Mouse (Mus musculus) liver, postnatal 0 days (tissue): ENCODE results near the gene Hacd4. TPM values are rescaled to one million over a fixed set of nuclear protein-coding genes. Genes with fewer than 3 reads are reported as not detected.
"Not testable (repeated sequence)": the region's sequence is repeated elsewhere in the genome, so short reads cannot be mapped to it uniquely, and the experiment has no call there.

Experiments used
- ATAC-seq: fragments of 200-750 bp; cut with Nextera tagmentation; 2 replicates; pipeline ENCODE4 v1.8.0; 2017; ENCODE audit warnings: mild to moderate bottlenecking, moderate library complexity
- DNase-seq: peaks from one replicate; pipeline ENCODE4 v3.0.0-alpha.2; 2016
- H3K27ac ChIP-seq: fragments of 300-500 bp; sonication (generic); 2 replicates; pipeline ENCODE4 v1.5.1; 2014; ENCODE audit warnings: antibody characterized with exemption, moderate library complexity, mild to moderate bottlenecking, low read depth
- H3K27me3 ChIP-seq: fragments of 300-500 bp; sonication (generic); 2 replicates; pipeline ENCODE4 v1.6.1; 2014; ENCODE audit warnings: low read length, control low read depth, mixed read lengths; ENCODE audit not compliant: insufficient read depth
- H3K36me3 ChIP-seq: fragments of 300-500 bp; sonication (generic); replicated peaks from 2 replicates; pipeline ENCODE4 v1.6.1; 2014; ENCODE audit warnings: mild to moderate bottlenecking, control low read depth, low read length, moderate library complexity, mixed read lengths; ENCODE audit not compliant: insufficient read depth
- H3K4me1 ChIP-seq: fragments of 300-500 bp; sonication (generic); 2 replicates; pipeline ENCODE4 v1.6.1; 2014; ENCODE audit warnings: antibody characterized with exemption, mild to moderate bottlenecking, control low read depth; ENCODE audit not compliant: insufficient read depth
- H3K4me2 ChIP-seq: fragments of 300-500 bp; sonication (generic); 2 replicates; pipeline ENCODE4 v1.6.1; 2014; ENCODE audit warnings: low read depth, mild to moderate bottlenecking, low read length, moderate library complexity, mixed read lengths
- H3K4me3 ChIP-seq: fragments of 300-500 bp; sonication (generic); 2 replicates; pipeline ENCODE4 v1.5.1; 2014; ENCODE audit warnings: low read depth, low read length
- H3K9ac ChIP-seq: fragments of 300-500 bp; sonication (generic); replicated peaks from 2 replicates; pipeline ENCODE4 v1.6.1; 2014; ENCODE audit warnings: mild to moderate bottlenecking, moderate library complexity
- H3K9me3 ChIP-seq: fragments of 300-500 bp; sonication (generic); 2 replicates; pipeline ENCODE4 v1.6.1; 2016; ENCODE audit warnings: mild to moderate bottlenecking, control low read depth, low read length, mixed read lengths
- CTCF ChIP-seq: sonication (generic); IDR thresholded peaks from 2 replicates; pipeline ENCODE4 v1.5.1; 2016; ENCODE audit warnings: antibody characterized with exemption, low read depth
- EP300 ChIP-seq: IDR thresholded peaks from 2 replicates; pipeline ENCODE4 v1.6.1; 2016; ENCODE audit warnings: antibody characterized with exemption, low read depth, mild to moderate bottlenecking
- WGBS: fragments of 180-500 bp; shearing (Covaris S2); extraction: QIAGEN DNeasy Blood & Tissue Kit; methylation state at CpG from one replicate; pipeline ENCODE4 v1.1.7; 2014; ENCODE audit not compliant: insufficient replicate concordance; 5-methylcytosine and 5-hydroxymethylcytosine counted together
- polyA plus RNA-seq: library from polyadenylated mRNA; unstranded; fragments of >200 nt; fragmentation: Nextera tagmentation; extraction: Ambion mirVana; gene quantifications from 2 replicates; pipeline ENCODE4 v1.2.1, GENCODE M21; 2015

The Hacd4 gene
- polyA plus RNA-seq, 1 experiment from 2014 or later, result 5.3 TPM

- H3K4me1 ChIP-seq, result peaks cover 5% of the 10 kb centered on the region; the same call in 1 of the 2 replicates
- no peak overlapping the region for H3K4me2 ChIP-seq
- no peak overlapping the region for H3K27ac ChIP-seq
- DNase-seq, result no peak
- H3K4me3 ChIP-seq, result no peak overlapping the region
- TF ChIP-seq EP300 (no peak), CTCF (no peak)
- ATAC-seq, result no peak
- WGBS, result 82% methylated on average over 6 of the region's 6 CpGs
- no peaks in the 10 kb centered on the region for H3K27me3 ChIP-seq
- peaks cover 8% of the 10 kb centered on the region; the same call in 1 of the 2 replicates for H3K36me3 ChIP-seq
- no peak overlapping the region for H3K9ac ChIP-seq
- H3K9me3 ChIP-seq, result no peaks in the 10 kb centered on the region
These were observed 35.8 kb downstream of the Hacd4 start for GRCm38 (mm10) chr4:88402884-88403283.

- H3K4me1 ChIP-seq, result no peaks in the 10 kb centered on the region
- H3K27me3 ChIP-seq, result no peaks in the 10 kb centered on the region
- H3K27ac ChIP-seq, result no peak overlapping the region
- no peak overlapping the region for H3K4me3 ChIP-seq
- H3K36me3 ChIP-seq, result no peaks in the 10 kb centered on the region
- no peaks in the 10 kb centered on the region for H3K9me3 ChIP-seq
- H3K4me2 ChIP-seq, result no peak overlapping the region
- TF ChIP-seq EP300 (no peak), CTCF (no peak)
- 83% methylated on average over 7 of the region's 7 CpGs for WGBS
- ATAC-seq (no peak), DNase-seq (no peak)
- H3K9ac ChIP-seq, result no peak overlapping the region
These were observed 37.8 kb downstream of the Hacd4 start for GRCm38 (mm10) chr4:88400992-88401313.

- Histone ChIP-seq H3K4me2 (no peak overlapping the region), H3K4me3 (no peak overlapping the region), H3K27me3 (no peaks in the 10 kb centered on the region), H3K9ac (no peak overlapping the region), H3K9me3 (no peaks in the 10 kb centered on the region), H3K4me1 (no peaks in the 10 kb centered on the region), H3K27ac (no peak overlapping the region), H3K36me3 (no peaks in the 10 kb centered on the region)
- DNase-seq, result no peak
- TF ChIP-seq CTCF, result no peak
- TF ChIP-seq EP300, result no peak
- no peak for ATAC-seq
- 70% methylated on average over 9 of the region's 9 CpGs for WGBS
These were observed 38.3 kb downstream of the Hacd4 start for GRCm38 (mm10) chr4:88400302-88400991.

GRCm38 (mm10) chr4:88396995-88397521 is 41.7 kb downstream of the Hacd4 start:
- TF ChIP-seq EP300 (no peak), CTCF (no peak)

GRCm38 (mm10) chr4:88395717-88396116 is 43.0 kb downstream of the Hacd4 start:
- H3K9me3 ChIP-seq, result no peaks in the 10 kb centered on the region
- H3K36me3 ChIP-seq, result no peaks in the 10 kb centered on the region
- DNase-seq, result no peak
- TF ChIP-seq CTCF (no peak), EP300 (no peak)
- no peak overlapping the region for H3K4me3 ChIP-seq
- no peaks in the 10 kb centered on the region for H3K4me1 ChIP-seq
- no peak overlapping the region for H3K9ac ChIP-seq
- no peak for ATAC-seq
- H3K27me3 ChIP-seq, result no peaks in the 10 kb centered on the region
- H3K27ac ChIP-seq, result no peak overlapping the region
- 44% methylated on average over 3 of the region's 3 CpGs for WGBS
- H3K4me2 ChIP-seq, result no peak overlapping the region

More at GRCm38 (mm10) chr4:88396995-88397521, 41.7 kb downstream of the Hacd4 start:
- no peaks in the 10 kb centered on the region for H3K4me1 ChIP-seq
- no peaks in the 10 kb centered on the region for H3K27me3 ChIP-seq
- H3K4me2 ChIP-seq, result no peak overlapping the region
- no peaks in the 10 kb centered on the region for H3K36me3 ChIP-seq
- DNase-seq, result no peak
- 78% methylated on average over 6 of the region's 6 CpGs for WGBS
- no peaks in the 10 kb centered on the region for H3K9me3 ChIP-seq
- no peak overlapping the region for H3K9ac ChIP-seq
- no peak overlapping the region for H3K4me3 ChIP-seq
- ATAC-seq, result no peak
- H3K27ac ChIP-seq, result no peak overlapping the region

GRCm38 (mm10) chr4:88390596-88390995 is 48.1 kb downstream of the Hacd4 start:
- not testable (repeated sequence) for ATAC-seq, H3K4me3 ChIP-seq, H3K9me3 ChIP-seq, DNase-seq, H3K9ac ChIP-seq, H3K4me2 ChIP-seq, H3K36me3 ChIP-seq, H3K4me1 ChIP-seq, H3K27ac ChIP-seq, H3K27me3 ChIP-seq
- 73% methylated on average over 1 of the region's 1 CpGs for WGBS

- H3K9ac ChIP-seq, result no peak overlapping the region
- no peaks in the 10 kb centered on the region for H3K9me3 ChIP-seq
- H3K4me2 ChIP-seq, result no peak overlapping the region
- DNase-seq (no peak), ATAC-seq (no peak)
- no peak for TF ChIP-seq EP300
- no peak for TF ChIP-seq CTCF
- 41% methylated on average over 1 of the region's 1 CpGs for WGBS
- H3K4me3 ChIP-seq, result no peak overlapping the region
- H3K27ac ChIP-seq, result no peak overlapping the region
- H3K4me1 ChIP-seq, result no peaks in the 10 kb centered on the region
- no peaks in the 10 kb centered on the region for H3K36me3 ChIP-seq
- H3K27me3 ChIP-seq, result no peaks in the 10 kb centered on the region
These were observed 48.7 kb downstream of the Hacd4 start for GRCm38 (mm10) chr4:88390036-88390435.
